Mouse (Mus musculus): ENCODE data around the gene Akip1. TPM values are rescaled to one million over a fixed set of nuclear protein-coding genes. Genes with fewer than 3 reads are reported as not detected.

Gene Akip1
- total RNA-seq, 2 experiments from 2014 or later, result 31.7 to 58.3 TPM

GRCm38 (mm10) chr7:109707023-109707785, 3.7 kb downstream of the Akip1 start:
- peak; percentile 47 for ATAC-seq (replicated peaks; ENCODE audit: poor library complexity)

GRCm38 (mm10) chr7:109708961-109709382, 5.5 kb downstream of the Akip1 start:
- ATAC-seq (replicated peaks; ENCODE audit: poor library complexity), result no peak

- ATAC-seq (replicated peaks; ENCODE audit: poor library complexity), result no peak
Observed at GRCm38 (mm10) chr7:109710069-109710468, 6.6 kb downstream of the Akip1 start.

- no peak for ATAC-seq (replicated peaks; ENCODE audit: poor library complexity)
Observed at GRCm38 (mm10) chr7:109712198-109712597, 8.7 kb downstream of the Akip1 start.

- no peak for ATAC-seq (replicated peaks; ENCODE audit: poor library complexity)
Observed at GRCm38 (mm10) chr7:109713434-109713982, 10.0 kb downstream of the Akip1 start.

- peak; percentile 77 for ATAC-seq (replicated peaks; ENCODE audit: poor library complexity)
Observed at GRCm38 (mm10) chr7:109719286-109719685, 15.8 kb downstream of the Akip1 start.

GRCm38 (mm10) chr7:109722618-109723017, 19.1 kb downstream of the Akip1 start:
- ATAC-seq (replicated peaks; ENCODE audit: poor library complexity), result no peak

GRCm38 (mm10) chr7:109723114-109723513, 19.6 kb downstream of the Akip1 start:
- ATAC-seq (replicated peaks; ENCODE audit: poor library complexity), result no peak

GRCm38 (mm10) chr7:109723697-109724096, 20.2 kb downstream of the Akip1 start, which contains the start of gene BC051019:
Gene BC051019 (minus strand): TSS chr7:109723850.
- no peak for ATAC-seq (replicated peaks; ENCODE audit: poor library complexity)

GRCm38 (mm10) chr7:109731626-109732025, 28.1 kb downstream of the Akip1 start, which contains the start of gene Ascl3:
Gene Ascl3 (minus strand): TSS chr7:109731726.
- no peak for ATAC-seq (replicated peaks; ENCODE audit: poor library complexity)

- ATAC-seq (replicated peaks; ENCODE audit: poor library complexity), result no peak
Observed at GRCm38 (mm10) chr7:109734806-109735205, 31.3 kb downstream of the Akip1 start.

GRCm38 (mm10) chr7:109739822-109740370, 36.4 kb downstream of the Akip1 start:
- no peak for ATAC-seq (replicated peaks; ENCODE audit: poor library complexity)

GRCm38 (mm10) chr7:109741060-109741459, 37.6 kb downstream of the Akip1 start:
- ATAC-seq (replicated peaks; ENCODE audit: poor library complexity), result no peak

GRCm38 (mm10) chr7:109741703-109742102, 38.2 kb downstream of the Akip1 start:
- no peak for ATAC-seq (replicated peaks; ENCODE audit: poor library complexity)

- no peak for ATAC-seq (replicated peaks; ENCODE audit: poor library complexity)
Observed at GRCm38 (mm10) chr7:109747747-109748146, 44.3 kb downstream of the Akip1 start.

- peak; percentile 19 for ATAC-seq (replicated peaks; ENCODE audit: poor library complexity)
Observed at GRCm38 (mm10) chr7:109751427-109752007, 48.0 kb downstream of the Akip1 start.

GRCm38 (mm10) chr7:109752008-109752925, 48.8 kb downstream of the Akip1 start, which contains the start of gene Tmem9b:
Gene Tmem9b (minus strand): TSS chr7:109752875.
- ATAC-seq (replicated peaks; ENCODE audit: poor library complexity), result peak; percentile 92

GRCm38 (mm10) chr7:109754034-109754433, 50.5 kb downstream of the Akip1 start:
- ATAC-seq (replicated peaks; ENCODE audit: poor library complexity), result no peak

GRCm38 (mm10) chr7:109756291-109756690, 52.8 kb downstream of the Akip1 start:
- no peak for ATAC-seq (replicated peaks; ENCODE audit: poor library complexity)
